Mouse (Mus musculus) kidney, adult 9 months (tissue): Measurements from ENCODE around the gene Oat.

Experiments
- DNase-seq: peaks from one replicate; pipeline ENCODE4 v3.0.0; 2022

The Oat gene

DNA sequence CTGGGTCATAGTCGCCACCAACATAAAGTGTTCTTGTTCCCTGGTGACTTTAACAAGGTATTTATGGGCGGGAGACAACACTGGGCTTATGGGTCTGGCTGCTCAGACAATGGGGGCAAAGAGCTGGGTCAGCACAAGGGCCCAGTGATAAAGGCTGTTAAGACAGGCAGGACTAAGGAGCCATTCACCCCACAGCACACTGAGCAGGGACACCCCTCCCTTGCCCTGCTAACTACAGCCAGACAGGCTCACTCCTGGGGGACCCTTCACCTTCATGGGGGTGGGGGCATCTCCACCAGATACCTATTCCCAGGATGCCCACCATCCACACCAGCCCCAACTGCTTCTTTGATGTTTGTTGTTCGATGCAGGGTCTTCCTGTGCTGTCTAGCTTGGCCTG lies 47.0 kb downstream of the Oat start:
- no peak for DNase-seq

GRCm38 (mm10) chr7:132513419-132513982 lies 62.7 kb downstream of the Oat start:
- no peak for DNase-seq

DNA sequence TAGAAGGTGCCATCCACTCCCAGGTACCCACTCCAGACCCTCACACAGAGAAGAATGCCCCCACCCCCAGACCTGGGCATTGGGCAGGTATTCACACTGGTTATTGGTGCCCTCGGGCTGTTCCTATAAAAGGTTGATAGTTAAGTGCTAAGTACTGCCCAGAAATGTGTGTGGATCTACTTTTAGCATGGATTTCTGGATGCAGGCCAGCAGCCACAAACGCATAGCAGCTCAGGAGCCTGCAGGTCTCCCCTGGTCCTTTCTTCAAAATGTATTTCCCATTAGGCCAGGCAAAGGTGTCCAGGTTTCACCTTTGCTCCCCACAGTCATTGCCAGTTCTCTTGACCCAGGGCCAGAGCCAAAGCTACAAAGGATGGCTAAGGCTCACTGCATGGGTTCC lies 67.1 kb downstream of the Oat start:
- no peak for DNase-seq
